Mouse (Mus musculus) frontal cortex, postnatal 14 days (tissue): ENCODE measurements around the gene Ptger3.

Experiments used
- DNase-seq, 2 experiments: peaks; one replicate each; pipeline ENCODE4 v3.0.0; 2022; ENCODE audit warnings: low spot score in 2 of 2

The Ptger3 gene

GRCm38 (mm10) chr3:157566725-157567565, at the start of gene Ptger3:
Ptger3 (plus strand) TSS chr3:157566892.
- peak in 1 of 2 experiments; percentile 27 for DNase-seq

- no peak for DNase-seq
Measured at GRCm38 (mm10) chr3:157517992-157518391, 48.7 kb upstream of the Ptger3 start.

- peak; percentile 35 to 65 for DNase-seq
Measured at GRCm38 (mm10) chr3:157520433-157520832, 46.3 kb upstream of the Ptger3 start.

- no peak for DNase-seq
Measured at GRCm38 (mm10) chr3:157523834-157524233, 42.9 kb upstream of the Ptger3 start.

GRCm38 (mm10) chr3:157531585-157531984, 35.1 kb upstream of the Ptger3 start:
- no peak for DNase-seq

GRCm38 (mm10) chr3:157533964-157534785, 32.5 kb upstream of the Ptger3 start, which contains the start of gene Zranb2:
Zranb2 (plus strand) TSS chr3:157534160.
- peak; percentile 85 to 88 for DNase-seq

GRCm38 (mm10) chr3:157534786-157535415, 31.8 kb upstream of the Ptger3 start:
- no peak for DNase-seq

- no peak for DNase-seq
Measured at GRCm38 (mm10) chr3:157549323-157549722, 17.4 kb upstream of the Ptger3 start.

GRCm38 (mm10) chr3:157549758-157550600, 16.7 kb upstream of the Ptger3 start:
- no peak for DNase-seq

- DNase-seq, result no peak
Measured at GRCm38 (mm10) chr3:157565196-157565595, 1.5 kb upstream of the Ptger3 start.

GRCm38 (mm10) chr3:157567566-157568132, 957 bp downstream of the Ptger3 start:
- DNase-seq, result peak in 1 of 2 experiments; percentile 10

GRCm38 (mm10) chr3:157572011-157572410, 5.3 kb downstream of the Ptger3 start:
- no peak for DNase-seq

GRCm38 (mm10) chr3:157575441-157576342, 9.0 kb downstream of the Ptger3 start:
- DNase-seq, result no peak

- DNase-seq, result no peak
Measured at GRCm38 (mm10) chr3:157576343-157576722, 9.6 kb downstream of the Ptger3 start.

GRCm38 (mm10) chr3:157576862-157577261, 10.2 kb downstream of the Ptger3 start:
- DNase-seq, result no peak

GRCm38 (mm10) chr3:157578469-157579170, 11.9 kb downstream of the Ptger3 start:
- DNase-seq, result no peak

GRCm38 (mm10) chr3:157579376-157579775, 12.7 kb downstream of the Ptger3 start:
- no peak for DNase-seq

- no peak for DNase-seq
Measured at GRCm38 (mm10) chr3:157580299-157580698, 13.6 kb downstream of the Ptger3 start.

GRCm38 (mm10) chr3:157581755-157582154, 15.1 kb downstream of the Ptger3 start:
- DNase-seq, result no peak
